Mouse (Mus musculus) retina, adult 2 months (tissue): ENCODE data around the gene Smc1b.

Source experiments
- DNase-seq: peaks from one replicate; pipeline ENCODE4 v3.0.0-alpha.2; 2012; ENCODE audit warnings: low read depth, low spot score

The Smc1b gene

DNA sequence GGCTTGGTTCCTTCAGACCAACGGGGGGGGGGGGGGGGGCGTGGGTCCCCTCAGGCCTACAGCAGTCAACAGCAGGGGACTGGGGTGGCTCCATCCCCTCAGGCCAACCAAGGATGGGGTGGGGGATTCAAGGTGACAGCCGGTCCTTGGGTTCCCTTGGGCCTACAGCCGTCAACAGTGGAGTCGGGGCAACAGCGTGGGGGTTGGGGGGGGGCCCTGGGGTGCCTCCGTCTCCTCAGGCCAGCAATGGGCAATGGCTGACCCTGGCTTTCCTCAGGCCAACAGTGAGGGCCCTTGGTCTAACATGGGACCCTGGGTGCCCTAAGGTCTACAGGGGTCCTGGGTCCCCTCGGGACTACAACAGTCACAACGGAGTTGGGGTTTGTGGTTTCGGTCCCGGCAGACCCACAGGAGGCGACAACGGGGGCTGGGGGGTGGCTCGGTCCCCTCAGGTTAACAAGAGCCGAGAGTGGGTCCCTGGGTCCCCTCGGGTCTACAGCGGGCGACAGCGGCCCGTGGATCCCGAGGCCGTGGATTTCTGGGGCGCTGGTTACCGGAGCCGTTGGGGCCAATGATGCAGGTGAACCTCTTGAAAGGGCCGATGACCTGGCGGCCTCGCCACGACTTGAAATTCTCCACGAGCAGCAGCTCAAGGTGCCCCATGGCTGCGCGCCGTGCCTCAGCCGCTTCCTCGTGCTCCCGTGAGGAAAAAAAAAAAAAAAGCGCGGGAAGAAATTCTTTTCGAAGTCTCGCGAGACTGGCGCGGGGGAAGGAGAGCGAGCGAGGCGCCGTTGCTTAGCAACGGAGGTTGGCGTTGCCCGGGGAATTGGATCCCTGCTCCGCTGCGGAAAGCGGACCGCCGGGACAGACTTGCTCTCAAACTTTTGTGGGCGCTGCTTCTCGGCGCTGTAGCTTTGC is at the start of gene Smc1b, which contains the start of gene Ribc2:
Gene Smc1b, minus strand, starts transcription at position 690 of the 918 bp plus-strand sequence.
Gene Ribc2, plus strand, starts transcription at position 804 of the 918 bp plus-strand sequence.
- peak; percentile 71 for DNase-seq

DNA sequence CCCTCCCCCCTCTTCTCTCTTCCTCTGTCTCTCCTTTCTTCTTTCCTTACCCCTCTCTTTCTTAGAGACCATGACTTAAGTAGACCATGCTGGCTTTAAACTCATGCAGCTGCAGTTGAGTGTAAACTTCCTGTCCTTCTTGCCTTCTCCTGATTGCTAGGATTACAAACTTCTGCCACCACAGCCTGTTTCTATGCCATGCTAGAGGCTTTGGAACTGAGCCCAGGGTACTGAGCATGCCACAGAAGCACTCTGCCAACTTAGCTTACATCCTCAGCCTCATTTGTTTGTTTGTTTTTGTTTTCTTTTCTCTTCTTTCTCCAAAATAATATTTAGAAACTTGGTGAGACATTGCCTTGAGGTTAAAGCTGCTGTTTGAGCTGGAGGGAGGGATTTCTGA is 48.6 kb upstream of the Smc1b start:
- no peak for DNase-seq

DNA sequence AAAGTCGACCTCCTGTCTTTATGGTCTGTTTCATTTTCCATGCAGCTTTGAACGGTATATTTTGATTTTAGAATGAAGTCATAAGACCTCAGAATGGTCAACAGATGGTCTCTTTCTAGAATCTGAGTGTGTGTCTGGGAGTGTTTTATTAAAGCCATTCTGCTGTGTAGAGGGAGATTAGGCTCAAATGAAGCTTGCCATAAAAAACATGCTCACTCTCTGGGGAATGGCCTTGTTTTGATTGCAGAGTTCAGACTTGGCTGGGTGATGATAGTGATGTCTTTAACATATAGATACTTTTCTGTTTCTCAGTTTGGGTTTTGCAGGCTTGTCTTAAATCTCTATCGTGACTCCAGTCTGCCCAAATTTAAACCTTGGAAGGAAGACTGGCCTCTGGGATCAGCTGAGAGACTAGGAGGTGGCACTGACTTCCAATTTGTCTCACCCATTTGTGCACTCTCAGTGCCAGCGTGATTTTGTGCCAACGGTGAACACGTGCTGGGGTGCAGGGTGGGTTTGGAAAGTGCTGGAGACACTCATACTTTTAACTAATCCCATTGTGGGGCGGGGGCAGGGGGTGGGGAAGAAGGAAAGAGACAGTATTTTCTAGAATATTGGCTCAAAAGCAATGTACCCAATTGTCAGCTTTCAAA is 47.9 kb upstream of the Smc1b start:
- no peak for DNase-seq

DNA sequence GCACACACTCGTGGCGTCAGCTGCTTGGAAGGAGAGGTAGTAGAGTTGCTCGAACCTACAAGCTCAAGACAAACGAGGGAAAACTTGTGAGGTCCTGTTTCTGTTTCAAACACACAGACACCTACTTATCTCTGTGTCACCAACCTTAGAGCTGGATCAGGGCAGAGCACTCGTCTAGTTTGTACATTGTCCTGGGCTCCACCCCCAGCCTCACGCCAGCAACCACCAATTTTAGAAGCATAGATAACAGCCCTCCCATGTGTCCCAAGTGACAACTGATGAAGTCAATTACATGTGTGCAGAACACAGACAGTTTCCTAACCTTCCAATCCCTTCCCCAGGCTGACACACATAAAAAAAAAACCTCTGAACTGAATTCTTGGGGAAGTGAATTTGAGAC is 46.4 kb upstream of the Smc1b start:
- no peak for DNase-seq

DNA sequence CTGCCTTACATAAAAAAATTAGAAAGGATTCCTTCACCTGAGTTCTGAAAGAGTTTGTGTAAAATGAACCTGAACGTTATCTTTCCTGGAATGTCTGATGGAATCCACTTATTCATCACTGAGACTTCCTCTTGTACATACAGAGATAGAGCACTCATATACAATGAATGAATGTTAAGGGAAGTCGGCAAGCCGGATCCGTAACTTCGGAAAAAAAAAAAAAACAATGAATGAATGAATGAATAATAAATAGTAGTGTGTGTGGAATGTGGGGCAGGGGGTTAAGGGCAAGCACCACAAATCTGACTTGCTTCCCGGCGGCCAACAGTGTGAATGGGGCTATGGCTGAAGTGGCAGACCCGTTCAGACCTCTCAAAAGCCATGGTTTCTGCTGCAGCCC is 45.8 kb upstream of the Smc1b start:
- peak; percentile 63 for DNase-seq

DNA sequence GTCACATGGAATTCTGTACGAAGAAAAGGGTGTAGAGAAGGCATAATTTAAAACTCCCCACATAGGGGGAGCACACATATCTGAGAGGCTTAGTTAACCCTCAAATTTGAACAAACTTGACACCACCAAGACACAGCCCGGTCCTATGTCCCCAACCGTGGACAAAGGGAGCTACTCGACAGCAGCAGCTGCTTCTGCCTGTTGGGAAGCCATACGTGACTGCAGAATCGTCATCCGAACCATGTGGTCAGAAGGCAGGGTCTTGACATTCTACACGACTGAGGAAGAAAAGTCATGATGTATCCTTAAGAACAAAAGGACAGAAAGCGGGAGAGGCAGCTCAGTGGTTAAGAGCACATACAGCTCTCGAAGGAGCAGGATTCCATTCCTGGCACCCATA is 42.3 kb upstream of the Smc1b start:
- no peak for DNase-seq

DNA sequence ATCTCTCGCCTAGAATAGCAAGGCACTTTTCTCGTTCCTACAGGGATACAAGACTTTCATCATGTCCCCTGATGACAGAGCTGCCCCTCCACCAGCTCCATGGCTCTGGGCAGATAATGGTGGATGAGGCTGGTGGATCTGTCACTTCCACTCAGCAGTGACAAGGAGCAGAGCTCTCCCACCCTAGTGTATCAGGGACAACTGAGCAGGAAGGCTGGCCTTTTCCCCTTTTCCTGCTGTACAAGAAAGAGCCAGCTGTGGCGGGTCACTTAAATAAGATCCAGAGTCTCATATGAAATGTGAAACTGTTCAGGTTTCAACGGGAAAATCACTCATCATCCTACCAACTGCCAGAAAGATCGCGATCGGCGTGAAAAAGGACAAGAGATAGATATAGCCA is 41.7 kb upstream of the Smc1b start:
- DNase-seq: no peak

DNA sequence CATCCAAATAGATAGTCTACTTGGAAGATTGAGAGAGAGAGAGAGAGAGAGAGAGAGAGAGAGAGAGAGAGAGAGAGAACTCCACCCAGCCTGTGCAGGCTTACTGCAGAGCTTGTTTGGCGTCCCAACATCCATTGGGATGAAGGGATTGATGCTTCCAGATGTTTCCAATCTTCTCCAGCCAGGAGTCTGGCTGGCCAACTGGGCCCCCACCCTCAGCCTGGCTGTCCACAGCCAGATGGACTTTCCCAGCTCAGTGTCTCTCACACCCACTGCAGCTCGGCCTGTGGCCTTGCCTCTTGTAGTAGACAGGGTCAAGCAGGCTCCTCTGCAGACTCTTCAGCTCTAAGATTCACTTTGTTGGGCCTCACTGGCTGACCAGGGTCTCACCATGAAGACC is 40.3 kb upstream of the Smc1b start:
- DNase-seq: no peak

DNA sequence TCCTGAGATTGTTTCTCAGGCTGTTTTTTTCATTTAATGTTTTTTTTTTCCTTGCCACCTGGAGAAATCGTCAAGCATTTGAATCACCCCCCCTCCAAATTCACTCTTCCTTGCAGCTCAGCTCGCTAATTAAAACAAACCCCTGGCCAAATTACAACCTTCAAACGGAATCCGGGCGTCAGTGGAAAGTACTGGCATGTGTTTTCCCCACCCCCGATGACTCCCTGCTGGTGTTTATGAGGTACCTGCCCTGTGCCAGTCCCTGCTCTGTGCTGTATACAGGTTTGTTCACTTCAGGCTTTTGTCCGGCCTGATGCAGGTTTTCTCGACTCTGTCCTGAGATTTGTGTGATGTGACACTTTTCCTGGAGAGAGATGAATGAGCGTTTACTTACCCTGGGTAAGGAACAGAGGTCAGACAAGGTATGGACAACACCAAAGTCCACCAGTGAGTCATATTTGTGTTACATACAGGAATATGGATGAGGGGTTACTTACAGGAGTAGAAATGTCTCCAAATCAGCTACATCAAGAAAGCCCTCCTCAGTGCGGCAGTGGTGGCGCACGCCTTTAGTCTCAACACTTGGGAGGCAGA is 35.4 kb upstream of the Smc1b start:
- DNase-seq: no peak

DNA sequence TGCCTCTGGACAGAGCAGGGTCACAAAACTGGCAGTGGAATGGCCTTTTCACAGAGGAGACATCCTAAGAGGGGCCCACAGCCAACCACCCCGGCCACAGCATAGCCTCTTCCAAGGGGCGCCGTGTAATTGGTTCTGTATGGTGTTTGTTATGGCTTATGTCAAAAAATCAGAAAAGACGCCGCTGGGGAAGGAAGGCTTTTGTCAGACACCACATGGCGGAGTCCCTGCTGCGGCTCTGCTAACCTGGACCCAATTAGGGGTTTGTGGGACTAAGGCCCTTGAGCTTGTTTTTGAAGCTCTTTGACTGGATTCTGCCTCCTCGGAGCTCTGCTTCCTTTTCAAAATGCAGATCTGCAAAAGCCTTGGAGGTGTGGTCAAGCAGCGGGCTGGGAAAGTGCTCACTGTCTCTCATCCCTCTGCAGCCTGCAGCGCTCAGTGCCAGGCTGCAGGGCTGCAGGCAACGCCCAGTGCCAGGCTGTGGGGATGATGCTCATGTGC is 34.7 kb upstream of the Smc1b start:
- no peak for DNase-seq

DNA sequence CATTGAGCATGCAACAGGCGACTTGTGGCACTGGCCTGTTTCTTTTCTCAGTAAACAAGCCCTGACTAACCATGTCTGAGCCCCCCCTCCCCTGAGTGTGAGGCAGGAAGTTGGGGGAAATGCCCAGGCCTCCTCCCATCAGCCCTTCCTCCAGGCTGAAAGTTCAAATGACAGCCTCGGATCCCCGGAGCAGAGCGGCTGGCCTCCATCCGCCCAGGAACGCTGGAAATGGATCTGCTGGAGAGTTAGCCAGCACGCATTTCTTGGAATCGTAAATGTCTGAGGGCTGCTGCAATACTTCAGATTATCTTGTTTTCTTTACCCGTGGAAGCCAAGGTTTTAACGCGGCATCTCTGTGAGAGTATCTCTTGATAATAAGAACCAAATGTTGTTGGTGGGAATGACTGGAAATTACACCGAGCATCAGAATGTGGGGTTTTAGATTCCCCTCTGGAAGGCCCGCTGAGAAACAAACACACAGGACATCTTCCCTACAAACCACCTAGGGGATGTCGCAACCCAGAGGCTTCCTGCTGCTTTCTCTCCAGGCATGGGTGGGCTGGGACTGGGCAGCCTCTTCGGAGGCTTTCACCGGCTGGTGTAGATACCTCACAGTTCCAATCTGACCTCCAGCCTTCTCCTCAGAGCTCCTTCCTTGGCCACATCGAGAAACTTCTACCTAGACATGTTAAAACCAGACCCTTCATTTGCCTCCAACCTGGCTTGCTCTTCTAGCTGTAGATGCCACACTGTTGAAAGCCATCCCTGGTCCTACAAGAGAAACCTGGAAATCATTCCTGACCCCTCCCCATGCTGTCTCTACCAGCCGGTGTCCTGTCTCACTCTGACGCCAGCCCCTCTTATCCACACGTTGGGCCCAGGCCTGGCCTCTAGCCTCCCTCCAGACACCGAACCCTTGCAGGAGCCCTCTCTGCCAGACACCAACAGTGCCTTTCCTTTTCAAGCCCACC is 31.2 kb upstream of the Smc1b start:
- no peak for DNase-seq

DNA sequence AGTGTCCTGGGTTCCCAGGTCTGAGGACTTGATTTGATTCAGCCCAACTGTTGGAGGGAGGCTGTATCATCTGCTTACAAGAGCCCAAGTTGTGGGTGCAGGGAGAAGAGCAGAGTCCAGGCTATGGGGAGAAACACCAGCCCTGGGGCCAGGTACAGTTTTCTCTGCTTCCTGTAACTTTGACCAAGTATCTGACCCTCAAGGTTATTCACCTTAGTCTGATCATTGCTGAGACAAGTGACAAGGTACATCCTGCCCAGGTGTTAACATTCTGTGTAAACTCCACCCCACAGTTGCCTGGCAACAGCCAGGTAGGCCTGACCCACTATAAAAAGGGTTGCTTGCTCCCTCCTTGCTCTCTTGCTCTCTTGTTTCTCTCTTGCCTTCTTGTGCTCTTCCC is 29.7 kb upstream of the Smc1b start:
- DNase-seq: no peak

DNA sequence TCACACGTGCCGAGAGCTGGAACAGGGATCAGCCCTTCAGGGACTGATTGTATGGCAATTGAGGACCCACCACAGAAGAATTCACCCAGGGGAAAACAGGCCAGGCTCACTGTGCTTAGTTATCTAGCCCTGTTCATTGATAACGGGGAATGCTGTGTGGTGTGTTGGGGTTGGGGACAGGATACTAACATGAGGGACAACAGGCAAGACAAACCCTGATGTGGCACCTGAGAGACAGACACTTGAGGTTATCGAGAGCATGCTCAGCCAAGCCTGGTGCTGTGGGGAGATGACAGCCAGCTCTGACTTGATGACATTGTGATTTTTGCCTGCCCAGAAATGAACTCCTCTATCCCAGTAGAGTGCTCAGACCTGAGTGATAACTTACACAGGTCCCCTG is 24.4 kb upstream of the Smc1b start:
- DNase-seq: no peak

DNA sequence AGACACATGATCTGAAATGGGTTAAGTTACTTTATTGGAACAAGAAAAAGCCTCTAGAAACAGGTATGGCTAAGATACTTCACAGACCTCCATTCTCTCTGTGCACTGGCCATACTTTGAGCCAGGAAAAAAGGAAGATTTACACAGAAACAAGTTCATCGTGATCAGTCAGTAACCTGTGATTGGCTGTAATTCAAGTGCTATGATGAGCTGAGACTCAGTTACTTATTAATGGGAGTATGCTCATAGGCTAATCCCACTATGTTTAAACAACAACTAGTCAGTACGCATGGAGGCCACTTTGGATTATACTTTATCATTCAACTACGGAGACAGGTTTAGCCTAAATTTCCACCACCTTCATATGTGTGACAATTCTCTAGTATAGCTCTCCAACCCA is 22.3 kb upstream of the Smc1b start:
- no peak for DNase-seq

DNA sequence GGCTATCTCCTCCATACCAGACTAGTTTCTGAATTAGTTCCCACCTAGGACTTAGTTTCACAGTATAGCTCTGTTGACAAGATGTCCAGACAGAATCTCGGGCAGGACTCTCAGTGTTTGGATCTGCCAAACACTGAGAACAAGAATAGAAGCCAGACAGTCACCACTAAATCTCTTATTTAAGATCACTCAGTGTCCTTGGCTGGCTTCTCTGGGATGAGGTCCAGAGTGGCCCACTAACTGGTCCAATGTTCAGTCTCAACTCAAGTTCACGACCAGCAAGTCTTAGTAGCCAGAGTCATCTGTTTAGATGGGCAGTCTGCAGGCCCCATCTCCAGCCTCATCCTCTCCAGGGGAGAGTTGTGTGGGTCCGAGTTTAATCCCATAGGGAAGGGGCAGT is 20.8 kb upstream of the Smc1b start:
- DNase-seq: no peak

DNA sequence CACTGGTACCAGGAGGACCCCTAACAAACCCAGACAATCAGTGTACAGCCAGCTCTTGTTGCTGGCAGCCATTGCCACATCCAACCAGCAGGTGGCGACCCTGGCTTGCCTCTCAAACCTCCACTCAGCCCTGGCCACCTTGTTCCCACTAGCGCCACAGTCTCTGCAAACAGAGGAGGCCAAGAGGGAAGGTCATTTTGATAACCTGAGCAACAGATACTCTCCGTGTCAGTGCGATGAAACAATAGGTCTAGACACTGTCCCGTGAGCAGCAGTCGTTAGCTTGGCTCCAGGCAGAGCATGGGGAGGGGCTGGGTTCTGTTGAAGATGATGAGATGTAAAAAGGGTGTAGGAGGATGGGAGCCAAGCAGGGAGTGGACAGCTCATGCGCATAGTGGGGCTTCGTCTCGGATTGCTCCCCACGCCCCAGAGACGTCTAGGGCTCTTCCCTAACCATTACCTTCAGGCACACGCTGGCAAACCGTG is 19.7 kb upstream of the Smc1b start:
- peak; percentile 40 for DNase-seq

DNA sequence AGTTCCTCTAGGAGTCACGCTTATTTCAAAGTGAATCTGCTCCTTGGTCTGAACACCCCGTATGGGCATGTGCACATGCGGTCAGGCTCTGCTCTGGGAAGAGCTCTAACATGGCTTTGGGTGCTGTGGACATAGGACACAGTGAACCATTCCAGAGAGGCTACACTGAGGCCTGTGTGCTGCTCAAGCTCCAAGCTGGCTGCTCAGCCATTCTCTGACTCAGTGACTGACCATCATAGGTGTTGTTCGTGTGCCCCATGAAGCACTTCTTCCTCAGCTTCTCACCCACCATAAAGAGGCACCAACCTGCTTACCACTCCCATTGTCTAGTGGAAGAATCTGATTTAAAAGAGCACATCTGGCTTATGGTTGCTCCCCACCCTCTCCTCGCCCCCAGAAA is 12.5 kb upstream of the Smc1b start:
- no peak for DNase-seq

DNA sequence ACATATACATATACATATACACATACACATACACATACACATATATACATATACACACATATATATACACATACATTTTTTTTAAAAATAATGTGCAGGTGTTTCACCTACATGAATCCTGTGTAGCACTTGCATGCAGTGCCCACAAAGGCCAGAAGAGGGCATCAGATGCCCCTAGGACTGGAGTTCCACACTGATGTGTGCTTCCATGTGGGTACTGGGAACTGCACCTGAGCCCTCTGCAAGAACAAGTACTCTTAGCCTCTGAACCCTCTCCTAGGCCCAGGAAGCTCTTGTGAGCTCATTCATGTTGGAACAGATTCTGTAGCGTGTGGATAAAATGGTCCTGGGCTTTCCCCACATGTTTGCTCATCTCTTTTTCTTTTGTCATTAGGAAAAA is 12.0 kb upstream of the Smc1b start:
- DNase-seq: no peak

DNA sequence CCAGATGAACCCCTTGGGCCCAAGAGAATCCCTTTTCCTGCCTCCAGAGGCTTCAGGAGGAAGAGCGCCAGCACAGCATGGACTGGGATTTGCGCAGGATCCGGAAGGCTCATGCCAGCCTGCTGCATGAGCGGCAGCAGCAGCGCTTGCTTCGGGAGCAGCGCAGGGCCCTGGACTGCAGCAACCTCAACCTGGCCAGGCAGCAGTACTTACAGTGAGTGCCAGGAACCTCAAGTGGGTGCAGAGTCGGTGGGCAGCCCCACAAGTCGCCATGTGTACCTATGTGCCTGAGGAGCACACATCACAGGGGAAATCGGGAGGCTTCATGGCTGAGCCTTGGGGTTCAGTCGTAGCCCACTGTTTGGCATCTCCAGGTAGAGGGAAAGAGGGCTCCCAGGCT is 11.4 kb upstream of the Smc1b start:
- no peak for DNase-seq

DNA sequence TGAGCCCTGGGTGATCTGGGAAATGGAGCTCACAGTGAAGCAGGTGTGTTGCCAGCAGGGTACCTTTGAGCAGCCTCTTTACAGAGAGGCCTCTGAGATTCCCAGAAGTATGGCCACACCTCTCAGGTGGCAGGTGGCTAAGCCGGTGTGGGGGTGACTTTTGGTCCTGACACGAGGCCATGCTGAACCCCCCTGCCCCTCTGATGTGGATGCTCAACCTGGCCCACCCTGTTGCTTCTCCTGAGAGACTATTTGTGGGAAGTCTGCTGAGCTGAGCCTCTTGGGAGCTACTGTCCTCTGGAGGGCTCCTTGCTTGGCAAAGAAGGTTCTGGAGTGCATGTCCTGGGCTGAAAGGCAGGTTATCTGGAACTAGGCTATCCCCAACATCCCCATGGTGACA is 10.7 kb upstream of the Smc1b start:
- DNase-seq: no peak

DNA sequence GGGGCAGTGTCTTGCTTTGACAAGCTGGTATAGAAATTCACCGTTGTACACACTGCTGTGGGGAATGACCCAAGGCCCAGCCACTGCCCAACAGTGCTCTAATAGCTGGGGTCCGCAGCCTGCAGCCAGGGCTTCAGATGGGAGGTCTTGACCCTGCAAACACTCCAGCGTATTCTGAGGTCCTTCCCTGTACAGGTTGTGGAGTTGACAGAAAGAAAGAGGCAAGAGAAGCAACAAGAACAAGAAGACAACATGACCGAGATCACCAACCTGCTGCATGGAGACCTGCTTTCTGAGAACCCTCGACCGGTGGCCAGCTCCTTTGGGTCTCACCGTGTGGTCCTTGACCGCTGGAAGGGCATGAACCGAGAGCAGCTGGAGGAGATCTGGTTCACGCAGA is 9.5 kb upstream of the Smc1b start:
- no peak for DNase-seq
